Mouse (Mus musculus) ES-Bruce4 (cell line): ENCODE data around the gene Abca3. TPM values are rescaled to one million over a fixed set of nuclear protein-coding genes. Genes with fewer than 3 reads are reported as not detected.

Experiments
- H3K27ac ChIP-seq: 2 replicates; pipeline ENCODE4 v1.5.1; 2012; ENCODE audit warnings: low read length, inconsistent platforms; ENCODE audit not compliant: insufficient read depth
- H3K27me3 ChIP-seq: 2 replicates; pipeline ENCODE4 v1.6.1; 2012; ENCODE audit warnings: mild to moderate bottlenecking, low read length, inconsistent platforms; ENCODE audit not compliant: control insufficient read depth, poor library complexity, insufficient read depth, severe bottlenecking
- H3K36me3 ChIP-seq: 2 replicates; pipeline ENCODE4 v1.6.1; 2012; ENCODE audit warnings: inconsistent platforms, mild to moderate bottlenecking, low read length, moderate library complexity; ENCODE audit not compliant: control insufficient read depth, poor library complexity, insufficient read depth, severe bottlenecking
- H3K4me1 ChIP-seq: one replicate; pipeline ENCODE4 v1.8.1; 2011; ENCODE audit warnings: low read length; ENCODE audit not compliant: control insufficient read depth, insufficient read depth
- H3K4me3 ChIP-seq: 2 replicates; pipeline ENCODE4 v1.5.1; 2011; ENCODE audit warnings: low read depth, mild to moderate bottlenecking, low read length
- H3K9ac ChIP-seq: 2 replicates; pipeline ENCODE4 v1.6.1; 2012; ENCODE audit warnings: low read depth, mild to moderate bottlenecking, inconsistent platforms; ENCODE audit not compliant: poor library complexity, severe bottlenecking
- H3K9me3 ChIP-seq: replicated peaks from 2 replicates; pipeline ENCODE4 v1.6.1; 2012; ENCODE audit warnings: mild to moderate bottlenecking, low read length, inconsistent platforms; ENCODE audit not compliant: control insufficient read depth, poor library complexity, insufficient read depth, severe bottlenecking
- CTCF ChIP-seq: IDR thresholded peaks from one replicate; pipeline ENCODE4 v1.8.1; 2011; ENCODE audit warnings: low read depth, low read length
- EP300 ChIP-seq: IDR thresholded peaks from 2 replicates; pipeline ENCODE4 v1.6.1; 2011; ENCODE audit warnings: low read depth, low read length; ENCODE audit not compliant: insufficient read depth
- POLR2A ChIP-seq: IDR thresholded peaks from one replicate; pipeline ENCODE4 v1.8.1; 2011; ENCODE audit warnings: low read length; ENCODE audit not compliant: insufficient read depth
- polyA plus RNA-seq: library from polyadenylated mRNA; stranded (reverse); fragments of >200 nt; gene quantifications from 2 replicates; pipeline ENCODE4 v1.2.4, GENCODE M21; 2011; ENCODE audit warnings: low read depth; ENCODE audit not compliant: missing spikeins, insufficient read depth, insufficient read length

Abca3 gene
- polyA plus RNA-seq, 1 experiment, result 15.4 TPM

GRCm38 (mm10) chr17:24359006-24359405, 7.3 kb downstream of the Abca3 start:
- Histone ChIP-seq H3K27me3 (no peaks in the 10 kb centered on the region), H3K4me1 (no peaks in the 10 kb centered on the region), H3K4me3 (no peak overlapping the region), H3K36me3 (no peaks in the 10 kb centered on the region), H3K9ac (no peak overlapping the region), H3K27ac (no peak overlapping the region), H3K9me3 (no peaks in the 10 kb centered on the region)
- TF ChIP-seq POLR2A, result no peak
- TF ChIP-seq EP300, result no peak
- no peak for TF ChIP-seq CTCF

- H3K36me3 ChIP-seq, result no peaks in the 10 kb centered on the region
- TF ChIP-seq POLR2A, result no peak
- TF ChIP-seq EP300, result no peak
- TF ChIP-seq CTCF, result no peak
- no peaks in the 10 kb centered on the region for H3K4me1 ChIP-seq
- H3K9ac ChIP-seq, result no peak overlapping the region
- no peaks in the 10 kb centered on the region for H3K9me3 ChIP-seq
- H3K4me3 ChIP-seq, result no peak overlapping the region
- H3K27me3 ChIP-seq, result no peaks in the 10 kb centered on the region
- H3K27ac ChIP-seq, result no peak overlapping the region
These were observed 8.2 kb downstream of the Abca3 start for GRCm38 (mm10) chr17:24359903-24360302.

GRCm38 (mm10) chr17:24360841-24361240, 9.1 kb downstream of the Abca3 start:
- H3K4me1 ChIP-seq, result no peaks in the 10 kb centered on the region
- H3K4me3 ChIP-seq, result no peak overlapping the region
- H3K9me3 ChIP-seq, result no peaks in the 10 kb centered on the region
- no peak overlapping the region for H3K27ac ChIP-seq
- H3K36me3 ChIP-seq, result no peaks in the 10 kb centered on the region
- TF ChIP-seq POLR2A, result no peak
- TF ChIP-seq EP300, result no peak
- no peak for TF ChIP-seq CTCF
- no peak overlapping the region for H3K9ac ChIP-seq
- no peaks in the 10 kb centered on the region for H3K27me3 ChIP-seq

GRCm38 (mm10) chr17:24361291-24361690, 9.5 kb downstream of the Abca3 start:
- Histone ChIP-seq H3K9me3 (no peaks in the 10 kb centered on the region), H3K27me3 (no peaks in the 10 kb centered on the region), H3K4me1 (no peaks in the 10 kb centered on the region), H3K4me3 (no peak overlapping the region), H3K36me3 (no peaks in the 10 kb centered on the region), H3K27ac (no peak overlapping the region), H3K9ac (no peak overlapping the region)
- TF ChIP-seq CTCF (no peak), EP300 (no peak), POLR2A (no peak)

GRCm38 (mm10) chr17:24362527-24362926, 10.8 kb downstream of the Abca3 start:
- Histone ChIP-seq H3K9ac (no peak overlapping the region), H3K27ac (no peak overlapping the region), H3K36me3 (no peaks in the 10 kb centered on the region), H3K4me1 (no peaks in the 10 kb centered on the region), H3K9me3 (no peaks in the 10 kb centered on the region), H3K4me3 (no peak overlapping the region), H3K27me3 (no peaks in the 10 kb centered on the region)
- TF ChIP-seq POLR2A (no peak), CTCF (no peak), EP300 (no peak)

GRCm38 (mm10) chr17:24364461-24364860, 12.7 kb downstream of the Abca3 start:
- TF ChIP-seq CTCF, result no peak
- TF ChIP-seq POLR2A, result no peak
- TF ChIP-seq EP300, result no peak
- Histone ChIP-seq H3K27ac (no peak overlapping the region), H3K4me1 (no peaks in the 10 kb centered on the region), H3K9ac (no peak overlapping the region), H3K4me3 (no peak overlapping the region), H3K27me3 (no peaks in the 10 kb centered on the region), H3K36me3 (no peaks in the 10 kb centered on the region), H3K9me3 (no peaks in the 10 kb centered on the region)
